Mouse (Mus musculus) right cerebral cortex, adult 18-20 months (tissue): ENCODE data around the gene Per2.

Experiments used
- DNase-seq: peaks from one replicate; pipeline ENCODE4 v3.0.0; 2022; ENCODE audit warnings: mixed read lengths

Per2 gene

DNA sequence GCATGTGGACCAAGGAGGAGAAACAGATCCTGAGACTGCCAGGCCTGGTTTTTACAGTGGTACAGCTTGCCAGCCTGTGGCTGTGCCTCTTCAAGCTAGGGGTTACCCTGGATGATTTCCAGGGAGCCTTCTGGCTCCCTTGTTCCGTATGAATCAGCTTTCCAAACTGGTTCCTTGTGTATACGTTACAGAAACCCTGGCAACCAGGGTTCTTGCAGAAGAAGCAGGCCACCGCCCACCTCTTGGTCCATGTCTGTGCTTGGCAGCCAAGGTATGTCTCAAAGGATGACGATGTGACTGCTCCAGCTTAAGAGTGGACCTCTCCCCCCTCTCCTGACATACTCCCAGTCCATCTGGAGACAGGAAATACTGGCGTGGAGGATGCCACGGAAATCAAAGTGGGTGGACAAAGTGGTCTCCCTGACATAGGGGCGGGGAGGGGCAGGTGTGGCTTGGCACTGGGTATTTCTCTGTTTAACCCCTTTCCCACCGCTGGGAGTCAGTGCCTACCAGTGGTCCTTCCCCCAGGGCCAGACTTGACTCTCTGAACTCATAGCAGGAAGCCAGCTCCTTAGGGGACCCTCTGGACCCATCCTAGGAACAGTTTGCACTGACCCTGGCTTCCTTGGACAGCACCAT, 782 bp downstream of the Per2 start:
- DNase-seq: peak; percentile 82

DNA sequence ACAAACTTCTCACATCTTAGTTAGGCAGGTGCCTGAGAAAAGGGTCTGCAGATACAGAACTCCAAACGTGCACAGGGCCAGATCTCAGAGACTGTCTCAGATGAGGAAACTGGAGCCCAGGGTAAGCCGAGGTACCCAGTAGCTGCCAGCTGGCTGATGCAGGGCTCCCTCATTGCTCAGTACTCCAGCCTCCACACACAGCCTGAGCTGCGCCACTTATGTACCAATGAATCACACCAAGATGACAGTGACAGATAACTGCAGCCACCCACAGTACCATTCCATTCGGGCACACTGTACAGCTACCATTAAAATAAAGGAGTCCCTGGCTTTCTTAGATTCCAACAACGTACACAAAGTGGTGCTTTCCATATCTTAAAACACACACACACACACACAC, 1.4 kb downstream of the Per2 start:
- peak; percentile 89 for DNase-seq

DNA sequence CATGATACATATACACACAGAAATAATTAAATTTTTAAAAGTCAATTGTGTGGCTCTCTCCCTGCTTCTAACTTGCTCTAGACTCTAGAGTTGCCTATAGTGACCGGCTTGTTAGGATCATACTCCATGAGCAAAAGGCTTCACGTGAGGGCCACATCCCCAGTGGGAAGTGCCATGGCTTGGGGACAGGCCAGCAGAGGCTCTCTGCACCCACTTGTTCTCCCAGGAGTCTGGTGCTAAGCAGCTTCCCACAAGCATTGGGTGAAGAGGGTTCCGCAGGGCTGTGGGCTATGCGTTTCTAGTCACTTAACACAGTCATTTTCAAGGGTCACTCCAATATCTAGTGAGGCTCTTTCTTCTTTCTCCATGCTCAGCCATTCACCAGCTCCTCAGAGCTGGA, 2.0 kb downstream of the Per2 start:
- DNase-seq: no peak

DNA sequence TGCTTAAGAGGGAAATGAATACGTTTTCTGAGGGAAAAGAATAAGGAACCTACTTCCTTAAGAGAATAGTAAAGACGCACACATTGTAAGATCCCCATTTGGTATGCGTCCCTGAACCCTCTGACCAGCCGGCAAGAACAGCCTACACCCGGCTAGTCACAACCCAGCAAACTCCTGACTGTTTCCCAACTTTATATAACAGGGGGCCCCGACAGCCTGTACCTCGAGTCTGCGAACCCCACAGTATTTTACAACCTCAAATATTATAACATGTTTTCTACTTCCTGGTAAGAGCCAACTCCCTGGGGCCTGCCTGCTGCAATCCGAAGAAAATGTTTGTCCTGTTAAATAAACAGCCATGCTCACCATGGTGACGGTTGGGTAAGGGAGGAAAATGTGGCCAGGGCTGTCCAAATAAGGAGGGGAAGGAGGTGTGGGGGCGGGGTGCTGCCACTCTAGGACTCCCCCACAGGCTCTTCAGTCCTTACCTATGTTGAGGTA, 2.8 kb downstream of the Per2 start:
- DNase-seq: peak; percentile 33

DNA sequence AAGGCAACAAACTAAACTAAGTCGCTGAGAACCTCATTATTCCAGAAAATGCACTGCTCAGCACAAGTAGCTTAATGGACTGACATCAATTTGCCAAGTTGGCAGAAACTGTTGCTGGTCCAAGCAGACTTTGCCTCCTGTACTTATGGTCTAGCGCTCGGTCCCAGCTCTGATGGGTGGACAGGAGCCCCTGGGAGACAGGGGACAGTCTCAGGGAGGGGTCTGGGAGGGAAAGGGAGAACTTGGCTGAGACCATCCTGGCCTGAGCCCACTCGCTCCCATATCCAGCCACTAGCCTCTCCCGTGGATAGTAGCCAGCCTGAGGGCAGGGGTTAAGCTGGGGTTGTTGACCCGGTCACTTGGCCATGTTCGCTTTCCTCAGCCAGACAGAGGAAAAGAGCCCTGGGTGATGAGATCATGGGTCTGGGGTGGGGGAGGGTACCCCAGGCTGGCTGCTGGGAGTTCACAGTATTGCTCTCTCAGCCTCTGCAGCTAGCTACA, 3.4 kb downstream of the Per2 start:
- no peak for DNase-seq

DNA sequence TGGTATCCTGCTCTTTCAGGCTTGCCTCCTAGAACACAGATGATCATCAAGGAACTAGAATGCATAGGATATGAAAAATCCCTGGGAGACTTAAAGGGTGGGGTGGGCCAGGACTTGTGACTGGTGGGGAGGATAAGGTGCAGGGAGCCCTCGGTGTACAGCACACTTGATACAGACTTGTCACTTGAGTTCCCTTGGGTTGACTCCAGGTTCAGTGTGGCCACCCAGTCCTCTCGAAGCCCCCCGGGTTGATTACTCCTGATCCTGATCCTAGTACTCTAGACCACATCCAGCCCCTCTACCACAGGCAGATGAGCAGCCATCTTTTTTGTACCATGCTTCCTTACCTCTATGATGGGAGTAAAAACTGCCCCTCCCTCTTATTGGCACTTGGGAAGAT, 4.2 kb downstream of the Per2 start:
- DNase-seq: no peak

DNA sequence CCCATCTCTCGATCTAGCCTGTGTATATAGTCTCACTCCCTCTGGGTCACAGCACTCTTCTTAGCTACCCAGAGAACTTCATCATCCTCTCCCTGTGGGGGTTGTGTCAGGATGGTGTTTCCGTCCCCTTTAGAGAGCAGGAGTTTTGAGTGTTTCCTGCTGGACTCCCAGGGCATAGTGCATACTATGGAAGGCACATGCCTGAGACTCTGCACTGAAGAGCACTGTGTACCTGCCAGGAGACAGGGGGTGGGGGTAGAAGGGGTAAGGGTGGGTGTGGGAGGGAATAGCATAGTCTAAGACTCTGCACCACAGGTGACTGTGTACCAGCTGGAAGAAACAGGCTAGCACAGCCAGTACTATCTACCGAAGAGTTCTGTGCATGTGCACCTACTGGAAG, 4.8 kb downstream of the Per2 start:
- DNase-seq: no peak

DNA sequence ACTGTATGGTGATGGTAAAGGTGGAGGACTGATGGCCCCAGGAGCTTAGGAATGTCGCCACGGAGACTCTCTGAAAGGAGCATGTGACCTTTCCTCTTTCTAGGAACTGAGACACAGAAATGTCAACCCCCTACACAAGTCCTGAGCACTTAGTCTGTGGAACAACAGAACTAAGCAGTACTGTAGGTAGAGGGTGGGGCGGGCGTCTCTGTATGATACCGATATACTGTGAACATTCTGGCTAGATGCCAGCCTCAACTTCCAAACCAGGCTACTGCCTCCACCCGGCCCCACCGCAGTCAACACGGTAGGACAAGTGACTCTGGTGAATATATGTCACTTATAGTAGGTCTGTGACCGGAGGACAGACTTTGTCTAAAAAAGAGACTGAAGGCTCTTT, 5.2 kb downstream of the Per2 start:
- no peak for DNase-seq

DNA sequence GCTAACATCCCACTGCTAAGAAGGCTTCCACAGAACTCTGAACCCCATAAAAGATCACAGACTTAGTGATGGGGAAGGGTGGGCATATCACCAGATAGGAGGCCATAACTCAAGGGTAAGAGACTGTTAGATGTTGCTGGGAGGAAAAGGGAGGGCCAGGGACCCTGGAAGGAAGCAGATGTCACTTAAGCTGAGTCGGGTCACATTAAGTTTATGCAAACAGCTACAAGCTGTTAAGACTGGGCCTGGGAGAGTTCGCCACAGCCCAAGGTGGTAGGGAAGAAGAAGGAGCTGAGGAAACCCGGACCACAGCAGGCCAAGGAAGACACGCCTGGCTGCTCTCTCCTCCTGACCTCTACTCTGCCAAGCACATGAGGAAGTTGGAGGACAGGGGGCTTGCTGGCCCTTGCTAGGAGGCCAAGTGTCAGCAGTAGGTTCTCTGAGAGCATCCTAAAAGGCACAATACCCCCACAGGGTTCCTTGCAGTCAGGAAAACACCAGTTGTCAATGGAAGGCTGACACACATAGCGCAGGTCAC, 7.5 kb downstream of the Per2 start:
- no peak for DNase-seq

DNA sequence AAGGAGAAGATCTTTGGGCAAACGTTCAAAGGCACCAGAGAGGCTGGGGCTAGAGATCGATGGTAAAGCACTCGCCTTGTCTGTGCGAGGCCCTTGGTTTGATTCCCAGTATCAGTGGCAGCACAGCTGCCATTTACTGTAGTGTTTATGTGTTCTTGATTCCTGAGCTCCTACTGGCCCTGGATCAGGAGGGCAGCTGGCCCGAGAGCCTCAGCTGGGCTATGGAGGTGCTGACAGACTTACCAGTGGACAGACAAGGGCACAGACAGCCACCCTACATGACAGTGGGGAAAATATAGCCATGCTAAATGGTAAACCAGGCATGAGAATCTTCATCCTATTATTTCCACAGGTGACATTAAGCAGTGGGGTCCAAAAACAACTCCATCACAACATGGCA, 8.3 kb downstream of the Per2 start:
- DNase-seq: no peak

DNA sequence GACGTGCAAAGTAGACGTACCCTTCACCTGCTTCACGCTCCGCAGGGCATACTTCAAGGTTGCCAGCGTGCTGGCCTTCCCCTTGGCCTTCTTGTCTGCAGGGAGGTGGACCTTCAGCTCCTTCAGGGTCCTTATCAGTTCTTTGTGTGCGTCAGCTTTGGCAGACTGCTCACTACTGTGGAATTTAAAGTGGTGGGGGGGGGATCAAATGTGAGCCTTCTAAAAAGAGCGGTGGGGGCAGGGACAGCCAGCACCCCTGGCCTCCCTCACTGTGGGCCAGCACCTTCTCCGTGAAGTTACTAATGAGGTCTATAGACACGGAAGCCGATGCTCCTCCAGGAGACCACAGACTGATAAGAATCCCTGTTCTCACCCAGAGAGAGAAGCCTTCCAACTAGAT, 10.4 kb downstream of the Per2 start:
- no peak for DNase-seq

DNA sequence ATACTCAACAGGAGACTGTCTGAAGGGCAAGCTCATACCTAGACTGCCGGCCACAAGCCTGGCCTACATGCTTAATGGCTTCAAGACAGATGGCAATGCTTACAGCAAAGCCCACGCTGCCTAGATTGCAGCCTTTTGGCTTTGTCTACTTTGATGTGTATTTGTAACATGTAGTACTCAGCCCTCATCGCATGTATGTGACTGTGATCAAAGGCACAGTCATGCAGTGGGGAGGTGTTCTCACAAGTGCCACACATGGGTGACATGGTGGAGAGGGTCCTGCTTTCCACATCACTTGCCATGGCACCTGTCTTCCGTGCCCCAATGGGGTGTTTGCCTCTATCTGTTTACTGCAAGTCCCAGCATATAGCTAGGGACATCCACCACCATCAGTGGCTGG, 12.6 kb downstream of the Per2 start:
- no peak for DNase-seq

DNA sequence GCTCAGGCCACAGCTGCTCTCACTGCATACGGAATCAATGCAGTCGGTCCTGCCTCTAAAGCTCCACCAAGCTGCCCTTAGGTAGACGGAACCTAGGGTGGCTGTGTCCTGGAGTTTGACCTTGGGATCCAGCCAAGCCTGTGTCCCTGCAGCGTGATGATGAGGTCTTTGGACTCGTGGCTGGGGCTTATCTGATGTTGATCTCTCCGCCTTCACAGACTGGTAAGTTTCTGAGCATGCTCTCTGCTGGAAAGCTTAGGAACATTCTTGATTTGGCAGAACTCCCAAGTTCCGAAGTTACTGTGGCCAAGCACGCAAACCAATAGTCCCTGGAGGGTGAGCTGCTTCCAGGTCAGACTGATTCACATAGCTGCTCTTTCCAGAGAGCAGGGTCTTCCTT, 13.1 kb downstream of the Per2 start:
- no peak for DNase-seq

DNA sequence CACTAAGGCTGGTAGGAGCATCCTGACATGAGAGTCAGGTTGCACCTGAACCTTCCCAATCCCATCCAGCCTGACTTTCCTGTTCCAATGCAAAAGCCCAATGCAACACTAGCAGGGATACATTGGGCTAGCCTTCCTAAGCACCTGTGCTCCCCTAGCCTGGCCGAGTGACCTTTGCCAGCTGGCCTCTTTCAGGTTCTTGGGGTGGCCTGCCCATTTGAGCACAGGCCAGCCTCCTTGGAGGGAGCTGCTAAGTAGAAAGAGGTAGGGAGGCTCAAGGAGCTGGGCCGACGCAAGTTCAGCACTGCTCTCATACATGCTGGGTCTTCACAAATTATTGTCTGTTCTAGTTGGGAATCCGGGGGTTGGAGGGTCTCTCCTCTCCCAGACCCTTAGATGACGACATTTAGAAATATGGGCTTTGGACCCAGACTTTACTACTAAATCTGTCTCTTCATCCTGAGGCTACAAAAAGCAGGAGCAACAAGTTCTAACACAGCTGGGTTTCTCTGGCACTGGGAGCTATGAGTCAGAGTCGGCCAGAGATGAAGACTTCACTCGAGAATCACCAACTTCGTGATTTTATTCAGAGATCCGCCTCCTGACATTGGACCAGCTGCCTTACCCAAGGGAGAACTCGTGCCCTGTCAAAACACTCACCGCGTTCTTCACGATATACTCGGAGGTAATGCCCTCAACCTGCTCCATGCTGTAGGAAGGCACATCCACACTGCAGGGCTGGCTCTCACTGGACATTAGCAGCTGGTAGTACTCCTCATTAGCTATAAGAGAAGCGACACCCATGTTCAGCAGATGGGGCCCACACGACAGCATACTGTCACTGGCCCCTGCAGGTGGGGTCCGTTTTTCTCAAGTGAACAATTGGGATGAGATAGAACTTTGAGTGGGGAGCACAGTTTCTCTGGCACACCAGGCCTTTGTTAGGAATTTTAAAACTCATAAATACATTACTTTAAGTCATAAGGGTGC, 14.0 kb downstream of the Per2 start:
- DNase-seq: peak; percentile 68

DNA sequence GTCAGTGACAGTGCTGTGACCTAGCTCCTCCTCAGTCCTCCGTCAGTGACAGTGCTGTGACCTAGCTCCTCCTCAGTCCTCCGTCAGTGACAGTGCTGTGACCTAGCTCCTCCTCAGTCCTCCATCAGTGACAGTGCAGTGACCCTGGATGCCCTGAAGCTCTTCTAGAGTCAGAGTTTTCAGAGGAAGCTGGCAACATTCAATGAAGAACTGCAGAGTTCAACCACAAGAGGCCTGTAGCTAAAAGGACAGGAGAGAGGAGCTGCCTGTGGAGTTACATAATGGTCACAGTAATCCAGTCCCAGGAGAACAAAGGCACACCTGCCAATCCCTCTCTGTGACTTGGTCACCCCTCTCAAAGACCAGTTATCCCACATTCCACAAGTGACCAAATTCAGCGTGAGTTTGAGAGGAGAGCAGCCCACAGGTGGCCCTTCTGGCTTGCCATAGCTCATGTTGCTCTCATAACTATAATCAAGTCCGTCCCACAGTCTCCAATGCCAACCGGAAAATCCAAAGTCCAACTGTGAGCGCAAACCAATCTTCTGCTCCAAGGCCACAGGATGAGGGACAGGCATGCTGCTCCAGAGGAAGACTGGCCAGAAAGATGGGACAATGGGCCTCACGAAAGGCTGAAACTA, 16.7 kb downstream of the Per2 start:
- no peak for DNase-seq

DNA sequence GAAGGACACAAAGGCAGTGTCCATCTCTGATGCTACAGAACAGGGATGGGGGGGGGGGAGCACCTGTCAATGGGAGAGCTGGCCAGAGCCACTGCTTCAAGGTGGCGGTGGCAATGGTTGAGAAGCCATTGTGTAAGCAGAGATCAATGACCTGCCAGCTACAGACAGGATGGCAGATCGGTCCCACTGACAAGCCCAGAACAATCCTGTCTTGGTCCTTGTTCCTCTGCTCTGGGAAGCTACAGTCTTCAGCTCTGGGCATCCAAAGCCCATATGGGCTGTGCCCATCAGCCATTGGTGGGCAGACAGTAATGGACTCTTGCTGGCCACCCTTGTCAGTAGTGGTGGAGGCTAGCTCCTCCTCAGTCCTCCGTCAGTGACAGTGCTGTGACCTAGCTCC, 17.3 kb downstream of the Per2 start:
- DNase-seq: no peak

DNA sequence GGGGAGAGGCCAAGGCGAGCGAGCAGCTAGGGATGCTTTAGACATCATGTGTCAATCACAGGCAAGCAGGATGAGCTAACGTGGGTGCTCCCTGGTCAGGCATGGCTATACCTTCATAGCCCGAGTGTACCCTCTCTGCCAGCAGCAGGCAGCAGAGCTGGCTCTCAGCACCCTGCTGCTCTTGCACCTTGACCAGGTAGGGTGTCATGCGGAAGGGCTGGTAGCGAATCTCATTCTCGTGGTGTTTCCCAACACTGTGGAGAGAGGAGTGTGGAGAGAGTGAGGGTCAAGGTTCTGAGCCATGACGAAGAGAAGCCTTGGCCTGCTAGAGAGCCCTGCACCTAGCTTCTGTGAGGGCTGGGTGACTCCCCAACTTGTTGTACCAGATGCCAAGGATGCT, 19.3 kb downstream of the Per2 start:
- DNase-seq: no peak

DNA sequence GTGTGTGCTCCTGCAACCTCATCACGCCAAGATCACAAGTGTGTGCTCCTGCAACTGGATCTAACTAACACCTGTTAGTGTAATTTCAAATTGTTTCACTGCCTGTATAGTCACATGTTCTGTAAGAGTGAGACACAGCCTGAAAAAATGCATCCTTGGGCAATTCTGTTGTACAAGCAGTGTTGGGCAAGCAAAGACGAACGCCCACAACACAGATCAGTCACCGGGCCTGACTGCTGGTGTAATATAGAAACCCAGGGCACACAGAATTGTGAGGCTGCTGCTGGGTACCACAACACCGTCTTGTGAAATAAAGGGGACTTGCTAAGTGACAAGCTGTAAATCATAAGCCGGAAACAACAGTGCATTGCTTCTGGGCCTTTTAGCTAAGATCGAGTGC, 21.6 kb downstream of the Per2 start:
- DNase-seq: no peak

DNA sequence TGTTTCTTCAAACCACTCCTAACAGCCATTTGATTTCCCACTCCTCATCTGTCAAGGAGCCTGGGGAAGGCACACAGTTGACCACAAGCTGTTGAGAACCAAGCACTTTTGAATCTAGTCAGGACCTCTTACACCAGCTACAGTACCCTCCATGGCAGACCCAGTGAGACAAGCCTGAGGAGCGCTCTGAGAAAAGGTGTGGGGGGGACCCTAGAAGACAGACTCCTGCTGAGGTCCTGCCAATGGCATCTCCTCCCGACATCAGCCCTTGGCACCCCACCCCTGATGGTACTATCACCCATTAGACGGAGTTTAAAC, 22.1 kb downstream of the Per2 start:
- no peak for DNase-seq

DNA sequence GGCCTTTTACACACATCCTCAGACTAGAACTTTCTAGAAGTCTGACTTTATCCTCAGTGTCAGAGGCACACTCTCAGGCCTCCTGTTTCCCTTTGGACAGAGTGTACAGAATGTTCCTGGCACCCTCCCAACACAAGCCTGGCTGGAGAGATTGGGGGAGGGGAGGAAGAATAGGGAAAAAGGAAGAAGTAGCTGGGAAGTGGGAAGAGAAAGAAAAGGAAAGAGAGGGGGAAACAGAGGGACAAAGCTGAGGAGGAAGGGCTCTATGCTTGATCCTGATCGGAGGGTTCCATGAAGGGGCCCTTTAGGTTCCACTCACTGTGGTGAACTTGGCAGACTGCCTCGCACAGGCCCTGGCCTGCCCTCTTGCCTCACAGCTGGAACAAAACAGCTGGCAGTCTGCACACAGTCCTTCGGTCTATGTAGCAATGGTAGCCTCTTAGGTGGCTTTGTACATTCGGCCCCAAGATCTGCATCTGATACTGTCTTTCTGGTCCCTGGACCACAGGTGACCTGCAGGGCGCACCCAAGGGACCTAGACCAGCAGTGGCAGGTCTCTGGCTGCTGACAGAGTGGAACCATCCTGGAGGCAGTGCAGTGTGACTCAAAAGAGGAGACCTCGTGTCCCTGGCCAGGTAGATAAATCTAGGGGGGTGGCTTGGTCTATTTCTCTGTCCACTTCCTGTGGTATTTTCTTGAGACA, 22.6 kb downstream of the Per2 start:
- peak; percentile 36 for DNase-seq

DNA sequence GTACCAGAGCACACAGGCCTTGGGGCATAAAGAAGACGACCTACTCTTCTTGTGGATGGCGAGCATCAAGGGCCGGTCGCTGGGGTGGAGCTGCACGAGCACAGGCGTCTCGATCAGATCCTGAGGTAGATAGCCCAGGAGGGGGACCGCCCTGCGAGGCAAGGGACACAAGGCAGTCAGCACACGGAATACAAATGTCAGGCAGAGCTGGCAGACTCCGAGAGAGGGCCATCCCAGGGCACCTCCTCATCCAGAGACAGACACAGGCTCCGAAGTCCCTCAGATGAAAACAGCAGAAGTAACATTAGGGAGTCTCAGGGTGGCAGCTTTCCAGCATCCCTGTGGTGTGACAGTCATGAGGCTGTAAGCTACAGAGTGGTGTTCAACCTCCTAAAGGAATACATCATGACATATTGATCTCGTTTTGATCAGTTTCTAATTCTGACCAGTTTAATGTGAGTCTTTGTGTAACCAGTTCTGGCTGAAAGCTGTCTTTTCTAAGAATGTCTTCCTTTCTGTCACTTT, 23.5 kb downstream of the Per2 start:
- no peak for DNase-seq

DNA sequence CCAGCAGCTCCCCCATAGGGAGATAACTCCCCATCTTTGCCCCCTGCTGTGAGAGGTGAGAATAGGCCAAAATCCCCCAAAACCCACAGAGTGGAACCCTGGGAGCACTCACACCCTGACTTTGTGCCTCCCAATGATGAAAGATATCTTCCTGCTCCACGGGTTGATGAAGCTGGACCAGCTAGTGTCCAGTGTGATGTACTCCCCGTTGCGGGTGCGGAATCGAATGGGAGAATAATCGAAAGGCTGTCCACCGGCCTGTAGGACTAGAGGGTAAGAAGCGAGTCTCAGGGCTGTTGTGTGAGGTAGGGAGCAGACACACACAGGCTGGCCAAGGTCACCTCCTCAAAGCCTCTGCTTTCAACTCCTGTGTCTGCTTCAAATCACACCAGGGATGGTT, 24.2 kb downstream of the Per2 start:
- DNase-seq: no peak

DNA sequence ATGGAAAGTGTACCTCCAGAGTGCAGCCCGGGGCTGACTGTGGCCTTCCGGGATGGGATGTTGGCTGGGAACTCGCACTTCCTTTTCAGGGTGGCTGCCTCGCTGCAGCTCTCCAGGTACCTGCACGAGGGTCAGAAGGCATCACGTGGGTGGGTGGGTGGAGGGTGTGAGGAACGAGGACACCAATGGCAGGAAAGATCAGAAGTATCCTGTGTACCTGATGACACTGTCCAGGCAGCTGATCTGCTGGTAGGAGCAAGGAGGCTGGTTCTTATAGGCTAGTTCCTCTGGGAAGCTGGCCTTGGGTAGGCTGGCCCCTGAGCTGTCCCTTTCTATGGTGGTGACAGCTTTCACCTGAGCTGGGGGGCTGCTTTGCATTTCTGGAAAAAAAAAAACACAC, 28.4 kb downstream of the Per2 start:
- no peak for DNase-seq
